Mouse (Mus musculus) bone marrow, adult 2 months (tissue): ENCODE data around the gene Erp27.

Source experiments
- CTCF ChIP-seq: fragments of 200-500 bp; IDR thresholded peaks from 2 replicates; pipeline ENCODE4 v1.5.1; 2011; ENCODE audit warnings: low read length, control low read depth; ENCODE audit not compliant: control insufficient read depth, insufficient read depth
- POLR2A ChIP-seq: fragments of 200-500 bp; IDR thresholded peaks from 2 replicates; pipeline ENCODE4 v1.6.1; 2011; ENCODE audit warnings: low read depth, mild to moderate bottlenecking, control low read depth, low read length, borderline replicate concordance; ENCODE audit not compliant: control insufficient read depth

DNA sequence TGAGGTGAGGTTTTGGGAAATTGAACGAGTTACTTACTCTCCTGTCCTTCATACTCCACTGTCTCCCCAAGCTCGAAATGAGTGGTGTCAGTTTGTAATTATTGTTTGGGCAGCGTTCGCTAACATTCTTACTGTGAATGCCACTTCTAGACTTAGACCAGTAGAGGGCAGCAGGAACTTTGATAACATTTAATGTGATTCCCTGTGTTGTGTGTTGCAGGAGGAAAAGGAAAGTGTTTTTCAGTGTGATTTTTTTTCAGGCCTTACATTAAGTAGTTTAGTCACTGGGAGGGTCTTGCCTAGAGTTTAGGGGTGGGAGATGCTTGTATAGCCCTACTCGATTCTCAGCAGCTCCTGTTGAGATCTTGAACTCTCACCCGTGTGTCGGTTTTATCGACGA is 61.0 kb downstream of the Erp27 start:
- TF ChIP-seq CTCF (no peak), POLR2A (no peak)
